ENCODE assay signal across 16 mouse cellular contexts in the genomic region with DNA sequence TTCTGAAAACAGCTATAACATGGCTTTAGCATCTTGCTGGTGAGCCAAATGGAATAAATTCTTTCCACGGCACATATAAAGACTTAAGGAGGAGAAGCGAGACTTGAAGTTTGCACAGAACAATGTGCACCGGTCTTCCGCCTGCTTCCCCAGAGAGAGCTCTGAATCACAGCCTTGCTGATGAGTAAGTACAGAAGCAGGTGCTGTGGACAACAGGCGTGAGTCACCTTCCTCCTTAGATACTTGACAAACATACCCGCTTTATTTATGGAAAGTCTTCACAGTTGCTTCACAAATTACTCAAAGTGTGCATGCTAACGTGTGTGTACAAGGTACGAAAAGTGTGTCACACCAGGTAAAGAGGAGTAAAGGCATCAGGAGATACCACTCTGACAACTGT. TPM values are rescaled to one million over a fixed set of nuclear protein-coding genes. Genes with fewer than 3 reads are reported as not detected.
DNase-seq lines count a peak whose midpoint lies in the region; ATAC-seq and TF ChIP-seq lines count a peak whose summit lies in the region.
"Had no signal": no experiment of that assay in that cellular context is flagged by ENCODE, and none has a peak within 500 bp of the region (broad histone marks: within the 10 kb centered on the region; RNA-seq: fewer than 3 reads in every experiment).

No protein-coding gene starts in this region.

- peak; percentile 29 for DNase-seq in embryonic facial prominence, embryonic 14.5 days (ENCODE audit: low spot score)
- no peak for DNase-seq in embryonic facial prominence, embryonic 10.5 days (ENCODE audit: low spot score)
- peak; percentile 68 for DNase-seq in 3134 (ENCODE audit: extremely low read depth, insufficient read length, low spot score)
- no peak for DNase-seq in forebrain, embryonic 11.5 days (ENCODE audit: low spot score)
- DNase-seq in liver, postnatal 0 days = no peak
- DNase-seq: cerebellum, adult 8-10 months; liver; lung, postnatal 4 days; spleen, adult 18-20 months had no signal

- H3K4me2 ChIP-seq in embryonic facial prominence, embryonic 14.5 days (ENCODE audit: low read depth, low read length) = no peak overlapping the region
- H3K4me2 ChIP-seq in intestine, embryonic 15.5 days (replicated peaks) = no peak overlapping the region
- no peak overlapping the region for H3K4me2 ChIP-seq in intestine, postnatal 0 days (replicated peaks; ENCODE audit: low read depth)
- H3K4me2 ChIP-seq in forebrain, embryonic 11.5 days (ENCODE audit: low read depth, low read length, severe bottlenecking) = no peak overlapping the region
- H3K4me2 ChIP-seq in liver, postnatal 0 days (ENCODE audit: low read depth, low read length) = no peak overlapping the region
- H3K4me2 ChIP-seq: forebrain, embryonic 12.5 days; midbrain, embryonic 15.5 days; neural tube, embryonic 13.5 days had no signal

- H3K4me1 ChIP-seq in embryonic facial prominence, embryonic 14.5 days (ENCODE audit: control insufficient read depth, insufficient read depth, low read length) = 0 out of 2 replicates have a peak, but pooled peaks cover 8% of the 10 kb centered on the region
- H3K4me1 ChIP-seq in embryonic facial prominence, embryonic 10.5 days = peaks cover 40% of the 10 kb centered on the region
- H3K4me1 ChIP-seq in intestine, embryonic 15.5 days (replicated peaks) = peaks cover 23% of the 10 kb centered on the region
- H3K4me1 ChIP-seq in intestine, postnatal 0 days (replicated peaks; ENCODE audit: control insufficient read depth, insufficient read depth, low read length) = no peaks in the 10 kb centered on the region
- H3K4me1 ChIP-seq in brown adipose tissue, adult 24 weeks (ENCODE audit: control insufficient read depth, insufficient read depth, insufficient read length, low read length) = peaks cover 72% of the 10 kb centered on the region
- 0 out of 2 replicates have a peak, but pooled peaks cover 1% of the 10 kb centered on the region for H3K4me1 ChIP-seq in forebrain, embryonic 11.5 days (replicated peaks; ENCODE audit: control insufficient read depth, insufficient read depth, low read length)
- no peaks in the 10 kb centered on the region for H3K4me1 ChIP-seq in liver, postnatal 0 days (ENCODE audit: insufficient read depth)
- H3K4me1 ChIP-seq: forebrain, embryonic 12.5 days; midbrain, embryonic 15.5 days had no signal

- no peak overlapping the region for H3K9ac ChIP-seq in embryonic facial prominence, embryonic 14.5 days (ENCODE audit: low read depth, low read length)
- no peak overlapping the region for H3K9ac ChIP-seq in intestine, embryonic 15.5 days
- no peak overlapping the region for H3K9ac ChIP-seq in intestine, postnatal 0 days (ENCODE audit: low read depth, low read length)
- no peak overlapping the region for H3K9ac ChIP-seq in forebrain, embryonic 11.5 days (ENCODE audit: low read length)
- H3K9ac ChIP-seq in liver, postnatal 0 days (replicated peaks) = no peak overlapping the region
- H3K9ac ChIP-seq: forebrain, embryonic 12.5 days; midbrain, embryonic 15.5 days; neural tube, embryonic 13.5 days had no signal

- no peak for TF ChIP-seq EP300 in liver, postnatal 0 days (IDR thresholded peaks at IDR 0.05; ENCODE audit: low read depth)

- WGBS in embryonic facial prominence, embryonic 14.5 days = 87% methylated on average over 8 of the region's 8 CpGs
- WGBS in embryonic facial prominence, embryonic 10.5 days = 94% methylated on average over 8 of the region's 8 CpGs
- 86% methylated on average over 8 of the region's 8 CpGs for WGBS in intestine, embryonic 15.5 days
- WGBS in intestine, postnatal 0 days = 74% methylated on average over 8 of the region's 8 CpGs
- WGBS in forebrain, embryonic 11.5 days = 92% methylated on average over 8 of the region's 8 CpGs
- 82% methylated on average over 8 of the region's 8 CpGs for WGBS in liver, postnatal 0 days (ENCODE audit: insufficient replicate concordance)

- no peak for ATAC-seq in embryonic facial prominence, embryonic 14.5 days (ENCODE audit: low read depth)
- no peak for ATAC-seq in intestine, embryonic 15.5 days
- no peak for ATAC-seq in intestine, postnatal 0 days
- ATAC-seq in forebrain, embryonic 11.5 days (replicated peaks; ENCODE audit: low FRiP score) = no peak
- ATAC-seq in liver, postnatal 0 days = no peak
- ATAC-seq: hindbrain, embryonic 16.5 days; midbrain, embryonic 15.5 days had no signal

- no peaks in the 10 kb centered on the region for H3K27me3 ChIP-seq in embryonic facial prominence, embryonic 14.5 days (replicated peaks; ENCODE audit: control insufficient read depth, insufficient read depth, low read length)
- no peaks in the 10 kb centered on the region for H3K27me3 ChIP-seq in embryonic facial prominence, embryonic 10.5 days (replicated peaks; ENCODE audit: low read depth, poor library complexity, severe bottlenecking)
- no peaks in the 10 kb centered on the region for H3K27me3 ChIP-seq in intestine, embryonic 15.5 days (replicated peaks)
- H3K27me3 ChIP-seq in intestine, postnatal 0 days (replicated peaks; ENCODE audit: control insufficient read depth, insufficient read depth, low read length) = no peaks in the 10 kb centered on the region
- no peaks in the 10 kb centered on the region for H3K27me3 ChIP-seq in forebrain, embryonic 11.5 days (ENCODE audit: control insufficient read depth, insufficient read depth, low read length)
- no peaks in the 10 kb centered on the region for H3K27me3 ChIP-seq in liver, postnatal 0 days (ENCODE audit: insufficient read depth, low read length)
- H3K27me3 ChIP-seq: forebrain, embryonic 12.5 days; midbrain, embryonic 15.5 days; neural tube, embryonic 13.5 days had no signal

- H3K36me3 ChIP-seq in embryonic facial prominence, embryonic 14.5 days (ENCODE audit: control insufficient read depth, insufficient read depth, low read length) = no peaks in the 10 kb centered on the region
- peaks cover 16% of the 10 kb centered on the region for H3K36me3 ChIP-seq in embryonic facial prominence, embryonic 10.5 days (replicated peaks)
- no peaks in the 10 kb centered on the region for H3K36me3 ChIP-seq in intestine, embryonic 15.5 days
- no peaks in the 10 kb centered on the region for H3K36me3 ChIP-seq in intestine, postnatal 0 days (ENCODE audit: control insufficient read depth, insufficient read depth)
- no peaks in the 10 kb centered on the region for H3K36me3 ChIP-seq in forebrain, embryonic 11.5 days (ENCODE audit: control insufficient read depth, insufficient read depth, low read length)
- H3K36me3 ChIP-seq in liver, postnatal 0 days (replicated peaks; ENCODE audit: insufficient read depth, low read length) = no peaks in the 10 kb centered on the region
- H3K36me3 ChIP-seq: forebrain, embryonic 12.5 days; midbrain, embryonic 15.5 days; neural tube, embryonic 13.5 days had no signal

- H3K4me3 ChIP-seq in embryonic facial prominence, embryonic 14.5 days (ENCODE audit: low read depth, low read length) = no peak overlapping the region
- H3K4me3 ChIP-seq in embryonic facial prominence, embryonic 10.5 days = no peak overlapping the region
- H3K4me3 ChIP-seq in intestine, embryonic 15.5 days (replicated peaks) = no peak overlapping the region
- no peak overlapping the region for H3K4me3 ChIP-seq in intestine, postnatal 0 days (ENCODE audit: low read depth, low read length)
- H3K4me3 ChIP-seq in brown adipose tissue, adult 24 weeks (ENCODE audit: insufficient read depth, low read depth, low read length) = no peak overlapping the region
- no peak overlapping the region for H3K4me3 ChIP-seq in forebrain, embryonic 11.5 days (ENCODE audit: low read depth, low read length)
- H3K4me3 ChIP-seq in liver, postnatal 0 days (ENCODE audit: low read depth, low read length) = no peak overlapping the region
- H3K4me3 ChIP-seq: forebrain, embryonic 12.5 days; midbrain, embryonic 15.5 days; neural tube, embryonic 13.5 days had no signal

- no peaks in the 10 kb centered on the region for H3K9me3 ChIP-seq in embryonic facial prominence, embryonic 14.5 days (ENCODE audit: control insufficient read depth, low read length)
- H3K9me3 ChIP-seq in embryonic facial prominence, embryonic 10.5 days = no peaks in the 10 kb centered on the region
- no peaks in the 10 kb centered on the region for H3K9me3 ChIP-seq in intestine, embryonic 15.5 days
- no peaks in the 10 kb centered on the region for H3K9me3 ChIP-seq in intestine, postnatal 0 days (ENCODE audit: control insufficient read depth)
- no peaks in the 10 kb centered on the region for H3K9me3 ChIP-seq in forebrain, embryonic 11.5 days (ENCODE audit: control insufficient read depth, low read length)
- no peaks in the 10 kb centered on the region for H3K9me3 ChIP-seq in liver, postnatal 0 days (ENCODE audit: low read length)
- H3K9me3 ChIP-seq: forebrain, embryonic 12.5 days; midbrain, embryonic 15.5 days; neural tube, embryonic 13.5 days had no signal

- no peak overlapping the region for H3K27ac ChIP-seq in embryonic facial prominence, embryonic 14.5 days (replicated peaks; ENCODE audit: low read depth, low read length)
- no peak overlapping the region for H3K27ac ChIP-seq in embryonic facial prominence, embryonic 10.5 days (replicated peaks)
- H3K27ac ChIP-seq in intestine, embryonic 15.5 days = 0 out of 2 replicates have a peak overlapping the region, but pooled peaks have one; percentile 3
- H3K27ac ChIP-seq in intestine, postnatal 0 days (ENCODE audit: low read depth, low read length) = no peak overlapping the region
- peak overlapping the region; percentile 95 for H3K27ac ChIP-seq in brown adipose tissue, adult 24 weeks (replicated peaks; ENCODE audit: low read depth, low read length)
- H3K27ac ChIP-seq in forebrain, embryonic 11.5 days (ENCODE audit: low read depth, low read length) = no peak overlapping the region
- no peak overlapping the region for H3K27ac ChIP-seq in liver, postnatal 0 days (ENCODE audit: low read depth)
- H3K27ac ChIP-seq: forebrain, embryonic 12.5 days; midbrain, embryonic 15.5 days; neural tube, embryonic 13.5 days had no signal

- no peak for TF ChIP-seq CTCF in intestine, postnatal 0 days (IDR thresholded peaks at IDR 0.05; ENCODE audit: low read depth)
- no peak for TF ChIP-seq CTCF in liver, postnatal 0 days (IDR thresholded peaks at IDR 0.05; ENCODE audit: low read depth)

RNA-seq across cellular contexts. Expression of a gene that starts 59.5 kb away (rescaled TPM):
- polyA plus RNA-seq in embryonic facial prominence, embryonic 14.5 days (2014; fragmentation: Nextera tagmentation; extraction: Ambion mirVana) = 270 and 289 TPM in 2 replicates
- polyA plus RNA-seq in embryonic facial prominence, embryonic 10.5 days (2016; fragmentation: Nextera tagmentation; extraction: Ambion mirVana) = 128 and 138 TPM in 2 replicates
- polyA plus RNA-seq in intestine, embryonic 15.5 days (2015; fragmentation: Nextera tagmentation; extraction: Ambion mirVana) = 161 and 170 TPM in 2 replicates
- 84.5 and 85.5 TPM in 2 replicates for polyA plus RNA-seq in intestine, postnatal 0 days (2015; fragmentation: Nextera tagmentation; extraction: Ambion mirVana)
- 142 and 186 TPM in 2 replicates for polyA plus RNA-seq in brown adipose tissue, adult 24 weeks (2012; ENCODE audit: insufficient read depth, insufficient read length, missing spikeins)
- polyA plus RNA-seq in forebrain, embryonic 11.5 days (2014; fragmentation: Nextera tagmentation; extraction: Ambion mirVana) = 118 and 130 TPM in 2 replicates
- polyA plus RNA-seq in liver, postnatal 0 days (2015; fragmentation: Nextera tagmentation; extraction: Ambion mirVana) = 15.8 and 22.6 TPM in 2 replicates

RNA-seq across cellular contexts. Expression of a gene that starts 59.5 kb away (rescaled TPM):
- 92.3 and 95.9 TPM in 2 replicates for polyA plus RNA-seq in embryonic facial prominence, embryonic 14.5 days (2014; fragmentation: Nextera tagmentation; extraction: Ambion mirVana)
- polyA plus RNA-seq in embryonic facial prominence, embryonic 10.5 days (2016; fragmentation: Nextera tagmentation; extraction: Ambion mirVana) = 51.8 and 54.7 TPM in 2 replicates
- 60.2 and 61.4 TPM in 2 replicates for polyA plus RNA-seq in intestine, embryonic 15.5 days (2015; fragmentation: Nextera tagmentation; extraction: Ambion mirVana)
- 44.5 and 44.8 TPM in 2 replicates for polyA plus RNA-seq in intestine, postnatal 0 days (2015; fragmentation: Nextera tagmentation; extraction: Ambion mirVana)
- polyA plus RNA-seq in brown adipose tissue, adult 24 weeks (2012; ENCODE audit: insufficient read depth, insufficient read length, missing spikeins) = 51.1 and 77.2 TPM in 2 replicates
- polyA plus RNA-seq in forebrain, embryonic 11.5 days (2014; fragmentation: Nextera tagmentation; extraction: Ambion mirVana) = 40.4 and 45.4 TPM in 2 replicates
- polyA plus RNA-seq in liver, postnatal 0 days (2015; fragmentation: Nextera tagmentation; extraction: Ambion mirVana) = 8.0 and 9.7 TPM in 2 replicates

Comparison
In these comparisons a context has a peak if more than half of its experiments do, and no peak if none do; other contexts are left out.
1. DNase-seq: peak in embryonic facial prominence, embryonic 14.5 days (single experiment) and 3134 (single experiment); none in embryonic facial prominence, embryonic 10.5 days (single experiment), forebrain, embryonic 11.5 days (single experiment) and liver, postnatal 0 days (single experiment).
2. H3K27ac ChIP-seq: peak in intestine, embryonic 15.5 days (single experiment) and brown adipose tissue, adult 24 weeks (single experiment); none in embryonic facial prominence, embryonic 14.5 days (single experiment), embryonic facial prominence, embryonic 10.5 days (single experiment), intestine, postnatal 0 days (single experiment), forebrain, embryonic 11.5 days (single experiment) and liver, postnatal 0 days (single experiment).